Mouse (Mus musculus): ENCODE results near the gene Gja3. TPM values are rescaled to one million over a fixed set of nuclear protein-coding genes. Genes with fewer than 3 reads are reported as not detected.
A peak's percentile ranks its signal among the peaks of the same experiment; 100 is the strongest.

Gja3 gene
- polyA plus RNA-seq, 1 experiment = 0.04 TPM

DNA sequence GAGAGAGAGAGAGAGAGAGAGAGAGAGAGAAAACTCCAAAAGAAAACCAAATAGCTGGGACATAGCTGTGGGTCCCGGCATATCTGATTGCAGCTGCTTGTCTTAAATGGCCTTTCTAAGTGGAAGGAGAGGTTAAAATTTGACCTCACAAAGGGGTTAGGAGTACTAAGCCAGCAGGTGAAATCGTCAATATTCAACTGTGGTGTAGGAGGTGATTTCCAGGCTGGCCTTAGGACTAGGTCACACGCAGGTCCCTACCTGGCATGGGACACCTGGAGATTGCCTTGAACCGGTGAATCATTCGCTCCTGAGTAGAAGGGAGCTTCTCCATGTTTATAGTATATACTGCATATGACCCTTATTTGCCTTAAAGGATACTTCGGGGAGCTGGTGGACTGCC is 45.2 kb upstream of the Gja3 start:
- Histone ChIP-seq H3K27me3 (ENCODE audit: control insufficient read depth, insufficient read depth, low read length) (no peaks in the 10 kb centered on the region; the same call in 1 of the 2 replicates), H3K27ac (ENCODE audit: insufficient read depth, low read depth, low read length) (no peak overlapping the region), H3K4me3 (ENCODE audit: low read depth, low read length) (peak overlapping the region; percentile 84), H3K36me3 (ENCODE audit: control insufficient read depth, insufficient read depth, low read length) (peaks cover 2% of the 10 kb centered on the region; the same call in 1 of the 2 replicates), H3K4me1 (ENCODE audit: control insufficient read depth, insufficient read depth, insufficient read length, low read length) (peaks cover 3% of the 10 kb centered on the region)
- WGBS = 27% methylated on average over 6 of the region's 6 CpGs
- TF ChIP-seq POLR2A (IDR thresholded peaks at IDR 0.05; ENCODE audit: low read depth, low read length) (no peak), CTCF (IDR thresholded peaks at IDR 0.05; ENCODE audit: extremely low read depth, insufficient read length, insufficient replicate concordance, low read depth, low read length) (no peak)

DNA sequence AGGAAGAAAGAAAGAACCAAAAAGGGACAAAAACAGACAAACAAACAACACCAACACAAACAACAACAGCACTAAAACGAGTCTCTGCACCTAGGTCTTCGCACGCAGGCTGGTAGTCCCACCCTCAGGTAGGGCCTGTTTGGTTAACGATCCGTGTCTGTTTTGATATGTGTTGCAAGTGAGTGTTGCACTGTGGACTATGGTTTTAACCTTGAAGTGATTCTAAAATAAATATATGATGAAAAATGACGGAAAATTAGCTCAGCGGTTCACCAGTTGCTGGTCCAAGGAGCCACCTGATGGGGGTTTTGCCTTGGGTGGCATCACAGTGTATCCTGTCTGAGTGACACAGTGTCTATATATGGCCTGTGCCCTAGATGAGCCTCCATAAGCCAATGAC is 43.7 kb upstream of the Gja3 start:
- TF ChIP-seq POLR2A (IDR thresholded peaks at IDR 0.05; ENCODE audit: low read depth, low read length) = no peak
- TF ChIP-seq CTCF (IDR thresholded peaks at IDR 0.05; ENCODE audit: extremely low read depth, insufficient read length, insufficient replicate concordance, low read depth, low read length) = no peak
- H3K36me3 ChIP-seq (ENCODE audit: control insufficient read depth, insufficient read depth, low read length) = peaks cover 2% of the 10 kb centered on the region; the same call in 1 of the 2 replicates
- peaks cover 3% of the 10 kb centered on the region for H3K4me1 ChIP-seq (ENCODE audit: control insufficient read depth, insufficient read depth, insufficient read length, low read length)
- H3K4me3 ChIP-seq (ENCODE audit: low read depth, low read length) = no peak overlapping the region
- no peak overlapping the region for H3K27ac ChIP-seq (ENCODE audit: insufficient read depth, low read depth, low read length)
- no peaks in the 10 kb centered on the region; the same call in 1 of the 2 replicates for H3K27me3 ChIP-seq (ENCODE audit: control insufficient read depth, insufficient read depth, low read length)
- WGBS = 68% methylated on average over 7 of the region's 7 CpGs

DNA sequence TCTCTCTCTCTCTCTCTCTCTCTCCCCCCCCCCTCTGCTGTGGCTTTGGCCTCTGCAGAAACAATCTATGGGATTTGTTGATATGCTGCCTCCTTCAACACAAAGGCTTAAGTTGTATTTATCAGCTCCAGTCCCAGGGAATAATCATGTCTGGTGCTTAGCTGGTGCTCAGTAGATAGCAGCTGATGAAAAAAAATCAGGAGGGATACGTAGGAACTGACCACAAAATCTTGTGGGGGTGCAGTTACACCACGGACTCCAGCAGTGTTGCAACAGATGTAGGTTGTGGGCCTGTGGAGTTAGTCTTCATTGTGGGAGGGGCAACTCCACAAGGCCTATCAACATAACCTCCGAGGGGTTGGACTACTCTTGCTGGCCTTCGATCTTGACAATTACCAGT is 38.0 kb upstream of the Gja3 start:
- TF ChIP-seq POLR2A (IDR thresholded peaks at IDR 0.05; ENCODE audit: low read depth, low read length) (no peak), CTCF (IDR thresholded peaks at IDR 0.05; ENCODE audit: extremely low read depth, insufficient read length, insufficient replicate concordance, low read depth, low read length) (no peak)
- H3K4me3 ChIP-seq (ENCODE audit: low read depth, low read length) = no peak overlapping the region
- peaks cover 2% of the 10 kb centered on the region; the same call in 1 of the 2 replicates for H3K36me3 ChIP-seq (ENCODE audit: control insufficient read depth, insufficient read depth, low read length)
- H3K4me1 ChIP-seq (ENCODE audit: control insufficient read depth, insufficient read depth, insufficient read length, low read length) = no peaks in the 10 kb centered on the region
- 63% methylated on average over 4 of the region's 4 CpGs for WGBS
- no peaks in the 10 kb centered on the region for H3K27me3 ChIP-seq (ENCODE audit: control insufficient read depth, insufficient read depth, low read length)
- H3K27ac ChIP-seq (ENCODE audit: insufficient read depth, low read depth, low read length) = no peak overlapping the region

GRCm38 (mm10) chr14:57093029-57093428 is 35.1 kb upstream of the Gja3 start:
- 3% methylated on average over 7 of the region's 8 CpGs for WGBS
- Histone ChIP-seq H3K27ac (ENCODE audit: insufficient read depth, low read depth, low read length) (no peak overlapping the region), H3K4me1 (ENCODE audit: control insufficient read depth, insufficient read depth, insufficient read length, low read length) (peaks cover 10% of the 10 kb centered on the region; the same call in 1 of the 2 replicates), H3K27me3 (ENCODE audit: control insufficient read depth, insufficient read depth, low read length) (no peaks in the 10 kb centered on the region), H3K36me3 (ENCODE audit: control insufficient read depth, insufficient read depth, low read length) (no peaks in the 10 kb centered on the region), H3K4me3 (ENCODE audit: low read depth, low read length) (no peak overlapping the region)
- TF ChIP-seq POLR2A (IDR thresholded peaks at IDR 0.05; ENCODE audit: low read depth, low read length) (no peak), CTCF (IDR thresholded peaks at IDR 0.05; ENCODE audit: extremely low read depth, insufficient read length, insufficient replicate concordance, low read depth, low read length) (peak; percentile 64; the same call in 1 of the 2 replicates)

DNA sequence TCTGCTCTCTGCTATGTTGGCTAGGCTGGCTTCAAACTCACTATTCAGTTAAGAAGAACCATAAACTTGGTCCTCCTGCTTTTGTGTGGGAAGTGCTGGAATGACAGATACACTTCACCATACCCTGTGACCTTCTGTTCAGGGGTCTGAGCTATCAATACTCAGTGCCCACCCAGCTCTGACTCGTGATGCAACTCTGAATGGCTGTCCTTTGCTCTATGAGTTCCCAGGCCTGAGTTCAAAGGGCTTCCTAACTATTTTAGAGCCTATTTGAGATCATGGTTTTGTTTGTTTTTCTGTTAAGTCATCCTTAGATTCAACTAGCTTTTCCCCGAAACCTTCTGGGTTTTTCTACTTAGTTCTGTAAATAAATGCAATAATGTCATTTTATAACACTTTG is 32.1 kb upstream of the Gja3 start:
- Histone ChIP-seq H3K27me3 (ENCODE audit: control insufficient read depth, insufficient read depth, low read length) (no peaks in the 10 kb centered on the region), H3K4me3 (ENCODE audit: low read depth, low read length) (no peak overlapping the region), H3K27ac (ENCODE audit: insufficient read depth, low read depth, low read length) (peak overlapping the region; percentile 64), H3K36me3 (ENCODE audit: control insufficient read depth, insufficient read depth, low read length) (no peaks in the 10 kb centered on the region), H3K4me1 (ENCODE audit: control insufficient read depth, insufficient read depth, insufficient read length, low read length) (peaks cover 10% of the 10 kb centered on the region; the same call in 1 of the 2 replicates)
- WGBS = 40% methylated on average over 2 of the region's 2 CpGs
- TF ChIP-seq POLR2A (IDR thresholded peaks at IDR 0.05; ENCODE audit: low read depth, low read length) (no peak), CTCF (IDR thresholded peaks at IDR 0.05; ENCODE audit: extremely low read depth, insufficient read length, insufficient replicate concordance, low read depth, low read length) (no peak)

DNA sequence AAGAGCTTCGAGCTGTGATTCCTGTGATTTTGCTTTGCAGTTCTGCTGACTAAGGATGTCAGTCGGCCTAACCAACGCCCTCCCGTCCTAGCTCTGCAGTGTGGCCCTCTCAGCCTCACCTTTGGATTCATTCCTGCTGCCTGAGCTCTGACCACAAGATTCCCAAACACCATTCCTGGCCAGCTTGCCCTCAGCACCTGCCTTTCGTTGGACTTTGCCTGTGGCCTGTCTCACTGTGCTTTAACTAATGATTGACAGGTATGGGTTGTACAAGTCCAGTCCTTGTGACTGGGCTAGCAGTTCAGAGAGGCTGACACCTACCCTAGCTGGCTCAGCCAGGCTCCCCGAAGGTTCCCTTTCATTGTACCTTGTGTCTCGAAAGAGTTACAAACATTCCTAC is 31.2 kb upstream of the Gja3 start:
- no peak overlapping the region for H3K4me3 ChIP-seq (ENCODE audit: low read depth, low read length)
- H3K4me1 ChIP-seq (ENCODE audit: control insufficient read depth, insufficient read depth, insufficient read length, low read length) = peaks cover 17% of the 10 kb centered on the region; the same call in 1 of the 2 replicates
- H3K36me3 ChIP-seq (ENCODE audit: control insufficient read depth, insufficient read depth, low read length) = no peaks in the 10 kb centered on the region
- no peaks in the 10 kb centered on the region for H3K27me3 ChIP-seq (ENCODE audit: control insufficient read depth, insufficient read depth, low read length)
- 37% methylated on average over 7 of the region's 7 CpGs for WGBS
- H3K27ac ChIP-seq (ENCODE audit: insufficient read depth, low read depth, low read length) = peak overlapping the region; percentile 64
- no peak for TF ChIP-seq POLR2A (IDR thresholded peaks at IDR 0.05; ENCODE audit: low read depth, low read length)
- TF ChIP-seq CTCF (IDR thresholded peaks at IDR 0.05; ENCODE audit: extremely low read depth, insufficient read length, insufficient replicate concordance, low read depth, low read length) = no peak

GRCm38 (mm10) chr14:57084180-57084668 is 26.3 kb upstream of the Gja3 start:
- 4% methylated on average over 11 of the region's 11 CpGs for WGBS
- TF ChIP-seq CTCF (IDR thresholded peaks at IDR 0.05; ENCODE audit: extremely low read depth, insufficient read length, insufficient replicate concordance, low read depth, low read length) (no peak), POLR2A (IDR thresholded peaks at IDR 0.05; ENCODE audit: low read depth, low read length) (no peak)
- Histone ChIP-seq H3K27me3 (ENCODE audit: control insufficient read depth, insufficient read depth, low read length) (no peaks in the 10 kb centered on the region), H3K4me1 (ENCODE audit: control insufficient read depth, insufficient read depth, insufficient read length, low read length) (peaks cover 17% of the 10 kb centered on the region), H3K4me3 (ENCODE audit: low read depth, low read length) (no peak overlapping the region), H3K36me3 (ENCODE audit: control insufficient read depth, insufficient read depth, low read length) (no peaks in the 10 kb centered on the region), H3K27ac (ENCODE audit: insufficient read depth, low read depth, low read length) (peak overlapping the region; percentile 50)

All from small intestine, adult 2 months (tissue).